ENCODE assay signal across 15 mouse cellular contexts in genomic region chr2:27318197-27318596, GRCm38 (mm10).
DNase-seq lines count a peak whose midpoint lies in the region; ATAC-seq and TF ChIP-seq lines count a peak whose summit lies in the region.
"Had no signal": no experiment of that assay in that cellular context is flagged by ENCODE, and none has a peak within 500 bp of the region (broad histone marks: within the 10 kb centered on the region; RNA-seq: fewer than 3 reads in every experiment).

No protein-coding gene starts in this region.

- ATAC-seq in neural tube, embryonic 13.5 days (ENCODE audit: low read depth) = no peak
- ATAC-seq: activated CD4-positive, CD25-positive, alpha-beta regulatory T cell, adult 4 months; intestine, embryonic 16.5 days had no signal

- H3K9ac ChIP-seq in neural tube, embryonic 13.5 days = no peak overlapping the region
- H3K9ac ChIP-seq: lung, embryonic 15.5 days had no signal

- H3K27me3 ChIP-seq in kidney, adult 2 months (replicated peaks; ENCODE audit: control insufficient read depth, insufficient read depth, low read length) = no peaks in the 10 kb centered on the region
- H3K27me3 ChIP-seq in neural tube, embryonic 13.5 days = no peaks in the 10 kb centered on the region
- H3K27me3 ChIP-seq: lung, embryonic 15.5 days had no signal

- peaks cover 24% of the 10 kb centered on the region for H3K4me1 ChIP-seq in kidney, adult 2 months (ENCODE audit: control insufficient read depth, insufficient read depth, low read length)
- H3K4me1 ChIP-seq in neural tube, embryonic 13.5 days (replicated peaks) = peaks cover 81% of the 10 kb centered on the region
- H3K4me1 ChIP-seq in bone marrow macrophage, adult 2 months (ENCODE audit: control insufficient read depth, insufficient read depth, low read length) = peaks cover 48% of the 10 kb centered on the region

- 10% methylated on average over 1 of the region's 1 CpGs for WGBS in kidney, adult 2 months
- WGBS in neural tube, embryonic 13.5 days = 39% methylated on average over 1 of the region's 1 CpGs

- no peak overlapping the region for H3K4me2 ChIP-seq in neural tube, embryonic 13.5 days
- H3K4me2 ChIP-seq: liver, embryonic 11.5 days; lung, embryonic 15.5 days had no signal

- no peak for TF ChIP-seq CTCF in kidney, adult 2 months (conservative IDR thresholded peaks at IDR 0.05; ENCODE audit: insufficient read depth, insufficient read length, low read depth, low read length)
- no peak for TF ChIP-seq CTCF in bone marrow macrophage, adult 2 months (IDR thresholded peaks at IDR 0.05; ENCODE audit: low read depth, low read length)

- no peaks in the 10 kb centered on the region for H3K36me3 ChIP-seq in kidney, adult 2 months (ENCODE audit: control insufficient read depth, insufficient read depth, low read length)
- no peaks in the 10 kb centered on the region for H3K36me3 ChIP-seq in neural tube, embryonic 13.5 days
- H3K36me3 ChIP-seq: lung, embryonic 15.5 days had no signal

- H3K4me3 ChIP-seq in kidney, adult 2 months (ENCODE audit: insufficient read depth, low read depth, low read length) = no peak overlapping the region
- no peak overlapping the region for H3K4me3 ChIP-seq in neural tube, embryonic 13.5 days
- H3K4me3 ChIP-seq in bone marrow macrophage, adult 2 months (ENCODE audit: insufficient read depth, low read length) = no peak overlapping the region
- H3K4me3 ChIP-seq: lung, embryonic 15.5 days had no signal

- no peak for TF ChIP-seq POLR2A in kidney, adult 2 months (IDR thresholded peaks at IDR 0.05; ENCODE audit: low read depth, low read length)
- TF ChIP-seq POLR2A in bone marrow macrophage, adult 2 months (IDR thresholded peaks at IDR 0.05; ENCODE audit: borderline replicate concordance, low read depth, low read length) = no peak

- H3K9me3 ChIP-seq in neural tube, embryonic 13.5 days = no peaks in the 10 kb centered on the region
- H3K9me3 ChIP-seq: lung, embryonic 15.5 days had no signal

- H3K27ac ChIP-seq in kidney, adult 2 months (ENCODE audit: insufficient read depth, low read depth, low read length) = peak overlapping the region; percentile 70
- peak overlapping the region; percentile 2; the same call in 1 of the 2 replicates for H3K27ac ChIP-seq in neural tube, embryonic 13.5 days (replicated peaks)
- peak overlapping the region; percentile 90 for H3K27ac ChIP-seq in bone marrow macrophage, adult 2 months (ENCODE audit: insufficient read depth, low read depth, low read length)
- H3K27ac ChIP-seq: lung, embryonic 15.5 days had no signal

- peak; percentile 66 for DNase-seq in kidney, adult 2 months
- no peak for DNase-seq in kidney, adult 9 months
- DNase-seq in neural tube, embryonic 10.5 days (ENCODE audit: extremely low spot score, low spot score) = no peak
- peak; percentile 41 for DNase-seq in yolk sac, embryonic 10.5 days (ENCODE audit: low spot score)
- no peak for DNase-seq in gastrocnemius, postnatal 25 days
- no peak for DNase-seq in embryo, embryonic 10.5 days (ENCODE audit: low spot score)
- DNase-seq: cerebellum, postnatal 14 days; right cerebral cortex, postnatal 14 days; thymus, postnatal 4 days had no signal

Comparison
In these comparisons a context has a peak if more than half of its experiments do, and no peak if none do; other contexts are left out.
1. DNase-seq: peak in kidney, adult 2 months (single experiment) and yolk sac, embryonic 10.5 days (single experiment); none in kidney, adult 9 months (single experiment), neural tube, embryonic 10.5 days (single experiment), gastrocnemius, postnatal 25 days (single experiment) and embryo, embryonic 10.5 days (single experiment).
2. H3K27ac ChIP-seq: peak in every context shown above with its lines; median percentile 90 in bone marrow macrophage, adult 2 months; 70 in kidney, adult 2 months; 2 in neural tube, embryonic 13.5 days.